Mouse (Mus musculus): ENCODE data around the gene Tirap.
"Not testable (repeated sequence)": the region's sequence is repeated elsewhere in the genome, so short reads cannot be mapped to it uniquely, and the experiment has no call there.

Gene Tirap

DNA sequence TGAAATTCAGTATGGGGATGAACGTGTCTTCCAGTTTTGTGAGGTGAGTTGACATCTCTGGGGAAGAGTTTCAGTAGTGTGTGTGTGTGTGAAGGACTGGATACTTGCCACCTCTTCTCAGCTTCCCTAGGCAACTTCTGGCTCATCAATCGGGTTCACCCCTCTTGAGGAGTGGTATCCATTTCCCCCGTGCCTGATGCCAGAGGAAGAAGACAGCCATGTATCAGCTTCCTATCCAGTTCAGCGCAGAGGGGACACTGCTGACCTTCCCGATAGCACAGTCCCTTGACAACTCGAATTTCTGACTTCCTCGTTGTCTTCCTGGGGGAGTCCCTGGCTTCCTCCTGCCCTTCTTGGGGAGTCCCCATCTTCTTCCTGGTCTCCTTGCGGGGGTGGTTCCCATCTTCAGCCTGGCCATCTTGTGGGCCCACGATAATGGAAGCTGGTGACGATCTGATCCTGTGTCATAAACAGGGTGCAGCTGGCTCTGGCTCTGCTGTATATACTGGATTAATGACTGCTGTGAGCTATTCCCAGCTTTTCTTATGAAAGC is 12.7 kb downstream of the Tirap start:
- DNase-seq, result no peak

DNA sequence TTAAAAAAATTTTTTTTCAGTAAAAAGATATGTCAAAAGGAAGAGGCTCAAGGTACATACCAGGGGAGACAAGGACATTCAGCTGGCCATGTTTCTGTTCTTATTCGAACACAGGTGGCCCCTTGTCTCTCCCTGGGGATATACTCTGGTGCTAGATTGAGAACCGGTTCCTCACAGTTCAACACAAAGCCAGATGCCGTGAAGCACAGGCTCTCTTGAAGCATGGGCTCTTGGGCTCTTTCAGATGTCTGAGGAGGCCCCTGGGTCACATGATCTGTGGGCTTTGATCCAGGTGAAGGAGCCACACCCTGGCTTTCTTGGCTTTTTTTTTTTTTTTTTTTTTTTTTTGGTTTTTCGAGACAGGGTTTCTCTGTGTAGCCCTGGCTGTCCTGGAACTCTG is 13.7 kb downstream of the Tirap start:
- DNase-seq, result no peak

DNA sequence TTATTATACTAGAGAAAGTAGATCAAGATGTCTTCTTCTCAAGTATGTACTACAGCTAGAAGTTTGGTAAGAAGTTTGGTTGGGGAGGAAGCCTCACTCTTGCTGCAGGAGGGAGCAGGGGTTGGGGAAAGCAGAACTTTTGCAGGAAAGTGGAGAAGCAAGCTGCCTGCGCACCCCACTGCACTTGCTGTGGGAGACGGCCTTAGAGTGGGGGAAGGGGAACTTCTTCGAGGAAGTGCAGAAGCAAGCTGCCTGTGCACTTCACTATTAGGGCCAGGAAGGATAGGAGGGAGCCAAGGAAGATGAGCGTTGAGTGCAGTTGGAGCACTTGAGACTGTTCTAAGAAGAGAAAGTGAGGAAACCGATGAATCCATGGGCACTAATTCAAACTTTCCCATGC is 16.7 kb downstream of the Tirap start:
- no peak for DNase-seq

DNA sequence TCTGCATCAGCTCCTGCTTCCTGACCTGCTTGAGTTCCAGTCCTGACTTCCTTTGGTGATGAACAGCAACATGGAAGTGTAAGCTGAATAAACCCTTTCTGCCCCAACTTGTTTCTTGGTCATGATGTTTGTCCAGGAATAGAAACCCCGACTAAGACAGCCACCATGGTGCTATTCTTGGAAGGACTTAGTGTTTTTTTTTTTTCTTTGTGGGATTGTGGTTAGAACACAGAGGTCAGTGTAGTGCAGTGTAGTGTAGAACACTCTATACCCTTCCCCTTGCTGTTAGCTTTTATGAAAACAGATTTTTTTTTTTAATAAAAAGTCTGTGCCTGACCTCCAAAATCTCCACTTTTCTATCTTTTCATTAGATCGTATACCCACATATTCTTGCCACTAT is 17.3 kb downstream of the Tirap start:
- DNase-seq, result no peak

DNA sequence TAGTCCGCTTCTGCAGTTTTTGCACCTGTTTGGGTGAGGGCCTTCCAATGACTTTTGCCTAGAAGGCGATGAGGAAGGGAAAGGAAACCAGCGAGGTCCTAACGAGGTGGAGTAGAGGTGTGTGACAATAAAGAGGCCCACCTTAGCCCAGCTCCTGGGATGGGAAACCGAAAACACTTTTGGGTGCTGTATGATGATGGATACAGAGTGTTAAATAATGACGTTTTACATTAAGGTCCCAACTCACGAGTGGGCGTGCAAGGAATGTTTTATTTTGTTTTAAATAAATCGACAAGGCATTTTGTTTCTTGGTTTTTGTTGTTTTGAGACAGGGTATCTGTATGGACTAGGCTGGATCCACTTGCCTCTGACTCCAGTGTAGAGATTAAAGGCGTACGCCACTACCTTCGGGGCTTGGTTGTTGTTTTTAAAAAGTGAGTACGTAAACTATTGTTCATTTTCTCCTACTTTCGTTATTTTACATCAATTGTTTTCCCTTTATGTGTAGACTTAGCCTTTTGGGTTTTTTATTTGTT is 23.9 kb downstream of the Tirap start:
- no peak for DNase-seq

DNA sequence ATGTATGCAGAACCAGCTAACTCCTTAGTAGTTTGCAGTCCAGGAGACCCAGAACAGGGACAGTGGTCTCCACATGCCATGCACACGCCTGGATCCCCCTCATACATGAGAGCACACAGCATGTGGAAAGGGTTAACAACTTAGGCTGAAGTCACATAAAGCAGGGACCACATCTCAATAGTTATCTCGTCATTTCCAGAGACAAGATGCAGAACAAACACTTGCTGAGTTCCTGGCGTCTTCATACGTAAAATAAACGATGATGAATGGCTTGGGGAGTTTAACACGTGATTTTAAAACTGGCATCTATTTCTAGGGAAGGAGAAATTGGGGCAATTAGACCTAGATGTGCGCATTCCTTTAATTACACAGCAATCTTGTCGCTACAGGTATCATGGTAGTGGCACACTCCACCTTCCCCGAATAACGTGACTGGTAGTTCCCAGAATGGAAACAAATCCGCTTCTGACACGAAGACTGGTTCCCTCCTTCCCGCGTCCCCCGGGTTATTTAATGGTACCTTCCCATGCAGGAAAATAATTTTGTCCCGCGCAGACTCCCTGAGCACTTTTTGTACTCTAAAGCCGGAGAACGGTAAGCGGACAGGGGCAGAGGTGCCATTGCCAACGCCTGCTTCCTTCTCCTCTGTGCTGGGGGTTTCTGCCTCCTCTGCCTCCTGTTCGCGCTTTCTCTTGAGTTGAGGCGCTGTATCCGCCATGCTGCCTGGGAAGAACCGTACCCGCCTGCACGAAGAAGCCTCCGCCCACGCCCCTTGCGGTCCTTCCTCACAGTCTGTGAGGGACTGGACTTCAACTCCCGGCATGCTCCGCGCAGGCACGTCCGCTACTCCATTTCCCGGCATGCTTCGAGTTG is 24.6 kb downstream of the Tirap start, which contains the start of gene Dcps:
Gene Dcps, minus strand, starts transcription at position 811 of the 873 bp plus-strand sequence.
- DNase-seq, result peak; percentile 95 to 97

DNA sequence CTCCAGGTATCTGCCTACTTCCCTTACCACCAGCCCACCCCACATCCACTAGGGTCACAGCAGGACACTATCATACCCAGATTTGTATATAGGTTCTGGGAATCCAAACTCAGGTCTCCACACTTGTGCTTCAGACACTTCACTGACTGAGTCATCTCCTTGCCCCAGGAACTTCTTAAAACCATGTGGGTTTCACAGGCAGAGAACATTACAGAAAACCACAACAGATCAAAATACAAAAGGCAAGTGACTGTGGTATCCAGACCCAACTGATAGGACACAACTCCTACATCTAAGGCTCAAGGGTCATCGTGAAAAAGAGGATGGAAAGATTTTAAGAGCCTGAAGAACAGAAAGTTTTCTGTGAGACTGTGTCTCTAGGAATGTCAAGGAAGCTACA is 26.8 kb downstream of the Tirap start:
- no peak for DNase-seq

DNA sequence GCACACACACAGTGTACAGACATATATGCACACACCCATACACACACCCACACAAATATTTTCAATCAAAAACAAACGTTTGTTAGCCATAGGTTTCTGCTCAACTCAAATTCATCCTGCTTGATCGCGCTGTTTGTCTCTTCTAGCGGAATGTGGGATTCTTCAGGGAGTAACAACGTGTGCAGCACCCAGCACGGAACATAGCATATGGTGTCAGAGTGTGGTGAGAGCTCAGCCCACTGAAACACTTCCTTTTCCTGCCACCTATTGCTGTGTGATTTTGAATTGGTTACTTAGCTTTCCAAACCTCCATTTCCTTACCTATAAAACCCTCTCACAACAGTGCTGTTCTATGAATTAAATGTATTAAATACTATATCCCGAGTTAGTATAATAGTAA is 30.0 kb downstream of the Tirap start:
- DNase-seq, result no peak

DNA sequence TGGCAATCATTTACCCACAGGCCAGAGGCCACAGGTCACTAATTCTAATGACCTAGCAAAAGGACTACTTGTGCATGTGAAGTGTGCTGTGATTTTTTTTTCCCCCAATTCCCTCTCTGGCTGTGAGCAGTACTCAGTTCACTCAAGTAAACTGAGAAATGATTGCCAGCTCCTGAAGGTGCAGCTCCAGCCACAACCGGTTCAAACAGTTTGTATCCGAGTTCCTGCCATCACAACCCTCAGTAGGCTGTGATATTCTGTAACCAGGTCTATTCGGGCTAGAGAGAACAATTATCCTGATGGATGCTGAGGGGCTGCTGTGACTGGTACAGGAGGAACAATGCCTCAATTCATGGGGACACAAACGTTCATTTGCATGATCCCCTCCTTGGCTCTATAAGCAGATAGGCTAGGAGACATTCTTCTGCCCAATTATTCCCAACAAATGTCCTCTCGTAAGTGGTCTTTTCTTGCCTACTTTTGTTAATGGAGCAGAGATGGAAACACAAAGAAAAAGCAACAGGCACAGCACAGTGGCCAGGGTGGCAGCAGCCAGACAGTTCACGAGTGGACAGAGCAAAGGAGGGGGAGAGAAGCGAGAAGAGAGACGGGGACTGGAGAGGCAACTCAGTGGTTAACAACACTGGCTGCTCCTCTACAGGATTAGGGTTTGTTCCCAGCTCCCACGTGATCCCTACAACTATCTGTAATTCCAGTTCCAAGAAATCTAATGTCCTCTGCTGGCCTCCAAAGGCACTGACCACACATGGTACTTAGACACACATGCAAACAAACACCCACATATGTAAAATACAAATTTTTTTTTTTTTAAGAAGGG is 33.1 kb downstream of the Tirap start:
- DNase-seq, result no peak

DNA sequence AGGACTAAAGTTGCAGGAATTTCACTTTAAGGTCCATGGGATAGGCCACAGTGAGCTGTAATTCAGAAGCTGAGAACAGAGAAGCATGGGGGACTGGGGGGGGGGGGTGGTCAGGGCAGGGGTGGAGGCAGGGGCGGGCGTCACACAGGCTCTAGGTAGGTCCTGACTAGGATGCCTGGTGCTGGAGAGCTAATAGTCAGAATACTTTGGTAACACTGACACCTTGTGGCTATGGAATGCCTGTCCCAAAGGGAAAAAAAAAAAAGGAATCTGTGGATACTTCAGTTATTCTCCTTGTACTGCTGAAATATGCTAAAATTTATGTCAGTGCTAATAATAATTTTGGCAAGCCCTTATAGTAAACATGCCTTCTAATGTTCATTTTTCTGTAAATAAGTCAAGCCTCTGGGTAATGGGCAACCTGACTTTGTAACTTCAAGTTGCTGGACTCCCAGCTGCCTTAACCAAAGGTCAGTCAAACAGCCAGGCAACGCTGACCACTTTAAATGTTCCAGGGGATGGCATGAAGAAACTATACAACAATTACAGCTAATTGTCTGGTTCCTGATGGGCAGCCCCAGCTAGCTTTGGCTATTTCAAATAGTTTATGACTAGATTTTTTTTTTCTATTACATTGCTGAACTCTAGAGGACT is 33.8 kb downstream of the Tirap start:
- DNase-seq, result peak in 1 of 2 experiments; percentile 51

DNA sequence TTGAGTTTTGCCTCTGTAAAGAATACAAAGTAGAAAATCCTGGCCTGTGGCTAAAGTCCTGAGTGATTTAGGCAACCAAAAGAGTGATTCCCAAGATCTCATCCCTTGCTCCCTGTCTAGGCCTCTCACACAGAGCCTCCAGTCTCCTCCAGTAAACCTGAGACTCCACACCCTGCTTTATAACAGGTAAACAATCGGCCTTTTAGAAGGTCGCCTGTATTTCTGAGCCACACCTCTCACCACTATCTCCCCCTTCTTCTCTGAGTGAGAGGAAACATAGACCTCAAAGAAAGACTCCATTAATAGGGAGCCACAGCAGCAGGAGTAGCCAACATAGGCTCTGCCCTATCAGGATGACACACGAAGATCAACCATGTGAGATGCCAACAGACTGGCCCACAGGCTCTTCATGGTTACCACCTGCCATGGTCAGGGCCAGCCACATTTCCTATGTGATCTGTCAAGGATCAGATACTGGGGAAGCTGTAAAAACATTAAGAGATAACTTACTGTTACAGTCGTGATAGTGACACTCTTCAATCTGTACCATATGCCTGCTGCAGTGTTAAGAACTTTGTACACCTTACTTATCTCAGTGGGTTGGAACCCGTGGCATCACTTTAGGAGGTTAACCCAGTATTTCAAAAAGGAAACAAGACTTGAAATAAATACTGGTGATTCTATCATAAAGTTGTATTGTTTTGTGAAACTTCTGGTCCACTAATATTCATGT is 35.8 kb downstream of the Tirap start:
- DNase-seq, result no peak

DNA sequence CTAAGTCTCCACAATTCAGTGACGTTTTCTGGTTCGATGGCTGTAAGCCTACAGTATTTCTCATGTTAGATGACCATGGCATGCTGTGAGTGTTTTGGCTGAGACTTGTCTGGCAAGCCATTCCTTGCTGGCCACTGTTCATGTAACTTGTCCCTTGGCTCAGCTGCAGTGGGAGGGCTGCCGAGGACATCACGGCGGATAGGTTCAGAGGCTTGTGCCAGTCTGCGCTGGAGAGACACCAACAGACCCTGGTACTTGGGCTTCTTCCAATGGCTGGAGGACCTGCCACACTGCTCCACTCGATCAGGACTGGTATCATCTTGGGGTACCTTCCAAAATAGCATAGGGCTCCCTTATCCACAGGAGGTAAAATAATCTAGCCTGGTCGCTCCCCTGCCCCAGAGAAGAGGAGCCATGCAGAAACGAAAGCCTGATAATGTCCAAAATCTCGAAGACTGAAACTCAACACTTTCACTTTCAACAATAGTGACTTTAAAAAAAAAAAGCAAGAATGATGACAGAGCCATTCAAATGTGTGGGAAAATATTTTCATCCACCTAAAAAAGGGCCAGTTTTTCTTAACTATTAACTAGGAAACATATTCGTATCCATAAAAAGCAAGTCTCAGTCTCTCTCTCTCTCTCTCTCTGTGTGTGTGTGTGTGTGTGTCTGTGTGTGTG is 36.9 kb downstream of the Tirap start:
- DNase-seq, result peak; percentile 87 to 89

DNA sequence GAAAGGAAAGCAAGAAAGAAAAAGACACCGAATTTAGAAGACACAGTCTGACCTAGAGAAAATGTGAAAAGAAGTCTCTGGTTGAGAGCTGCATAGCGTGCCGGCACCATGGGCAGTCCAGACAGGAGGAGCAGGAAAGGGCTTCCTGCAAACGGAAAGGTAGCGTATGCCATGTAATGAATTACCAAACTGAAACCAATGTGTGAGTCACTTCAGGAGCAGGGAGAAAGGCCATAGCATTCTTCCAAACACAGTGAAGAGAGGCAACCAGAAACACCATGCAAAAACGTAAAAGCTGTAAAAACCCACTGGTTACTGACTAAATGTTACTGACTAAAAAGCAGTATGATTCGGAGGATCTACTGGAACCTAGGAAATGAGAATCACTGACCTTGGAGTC is 38.4 kb downstream of the Tirap start:
- DNase-seq, result no peak

DNA sequence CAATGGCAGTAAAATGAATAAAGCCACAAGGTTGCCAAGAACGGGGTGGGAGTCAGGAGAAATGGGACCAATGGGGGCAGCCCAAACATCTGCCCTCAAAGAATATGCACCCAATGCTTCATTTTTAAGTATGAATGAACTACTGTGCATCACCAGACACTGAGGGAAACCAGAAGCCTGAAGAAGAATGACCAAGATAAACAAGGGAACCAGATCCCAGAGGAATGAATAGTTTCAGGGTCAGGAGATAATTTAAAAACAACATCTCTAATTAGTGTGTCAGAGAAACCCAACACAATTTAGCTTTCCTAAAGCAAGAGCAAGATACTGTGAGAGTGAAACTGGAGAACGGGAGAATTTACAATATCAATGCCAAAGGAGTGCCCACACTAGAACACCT is 39.4 kb downstream of the Tirap start:
- no peak for DNase-seq

DNA sequence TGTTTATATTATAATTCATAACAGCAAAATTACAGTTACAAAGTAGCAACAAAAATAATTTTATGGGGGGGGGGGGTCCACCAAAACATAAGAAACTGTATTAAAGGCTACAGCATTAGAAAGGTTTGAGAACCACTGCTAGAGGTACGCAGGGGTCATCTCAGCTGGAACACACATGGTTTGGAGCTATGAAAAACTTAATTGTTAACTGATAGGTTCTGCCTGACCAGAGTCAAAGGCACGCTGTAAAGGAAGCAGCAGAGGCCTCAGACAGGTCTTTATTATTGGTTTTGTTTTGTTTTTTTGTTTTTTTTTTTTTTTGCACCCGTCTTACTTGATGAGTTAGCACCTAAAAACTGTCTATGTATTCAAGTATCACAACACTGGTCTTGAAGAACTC is 41.6 kb downstream of the Tirap start:
- DNase-seq, result no peak

DNA sequence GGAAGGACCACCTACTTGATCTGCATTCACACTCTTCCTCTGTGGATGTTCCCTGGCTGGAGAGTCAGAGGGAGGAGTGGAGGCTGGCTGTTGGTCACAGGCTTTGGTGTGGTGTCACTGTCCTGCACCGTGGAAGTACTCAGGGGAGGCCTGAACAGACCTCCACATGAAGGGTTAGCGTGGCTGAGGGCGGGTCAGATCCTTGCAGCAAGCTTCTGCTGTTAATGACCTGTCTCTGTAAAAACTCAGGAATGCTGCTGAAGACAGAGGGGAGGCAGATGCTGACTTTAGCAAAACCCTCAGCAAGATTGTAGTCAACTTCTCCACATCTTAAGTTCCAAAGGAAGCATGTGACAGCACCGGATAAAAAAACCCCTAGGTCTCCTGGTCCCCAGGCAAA is 43.2 kb downstream of the Tirap start:
- no peak for DNase-seq

DNA sequence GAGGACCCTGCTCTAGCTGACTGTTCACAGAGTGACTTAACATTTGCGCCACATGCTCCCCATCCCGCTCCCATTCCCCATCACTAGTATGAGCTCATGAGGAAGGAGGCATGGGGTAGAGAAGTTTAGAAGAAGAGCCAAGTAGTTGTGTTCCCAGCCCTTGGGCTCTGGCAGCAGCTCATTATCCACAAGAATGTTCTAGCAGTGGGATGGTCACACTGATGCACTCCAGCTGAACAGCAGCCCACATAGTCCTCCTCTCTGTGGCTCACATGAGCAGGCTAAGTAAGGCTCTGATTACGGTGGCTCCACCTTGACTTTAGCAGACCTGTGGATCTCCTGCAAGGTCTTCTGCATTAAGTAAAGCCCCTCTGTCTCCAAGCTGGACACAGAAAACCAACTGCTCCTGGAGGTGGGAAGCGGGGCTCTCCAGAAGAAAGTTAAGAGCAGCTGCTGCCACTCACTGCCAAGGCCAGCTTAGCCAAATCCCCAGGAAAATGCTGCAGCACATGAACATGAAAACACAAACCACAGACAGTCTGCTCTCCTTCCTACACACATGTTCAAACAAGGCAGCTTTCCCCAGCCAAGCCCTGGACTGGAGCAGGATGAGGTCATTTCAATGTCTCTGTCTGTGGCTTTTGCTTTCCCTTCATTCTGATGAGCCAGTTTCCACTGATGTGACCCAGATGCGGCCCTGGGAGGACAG is 43.9 kb downstream of the Tirap start:
- DNase-seq, result no peak

DNA sequence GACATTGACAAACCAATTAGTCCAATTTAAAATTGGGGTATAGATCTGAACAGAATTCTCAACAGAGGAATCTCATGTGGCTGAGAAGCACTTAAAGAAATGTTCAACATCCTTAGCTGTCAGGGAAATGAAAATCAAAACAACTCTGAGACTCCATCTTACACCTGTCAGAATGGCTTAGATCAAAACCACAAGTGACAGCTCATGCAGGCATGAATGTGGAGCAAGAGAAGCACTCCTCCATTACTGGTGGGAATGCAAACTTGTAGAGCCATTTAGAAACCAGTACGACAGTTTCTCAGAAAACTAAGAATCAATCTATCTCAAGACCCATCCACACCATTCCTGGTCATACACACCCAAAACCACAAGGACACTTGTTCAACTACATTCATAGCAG is 47.2 kb downstream of the Tirap start:
- DNase-seq, result no peak

DNA sequence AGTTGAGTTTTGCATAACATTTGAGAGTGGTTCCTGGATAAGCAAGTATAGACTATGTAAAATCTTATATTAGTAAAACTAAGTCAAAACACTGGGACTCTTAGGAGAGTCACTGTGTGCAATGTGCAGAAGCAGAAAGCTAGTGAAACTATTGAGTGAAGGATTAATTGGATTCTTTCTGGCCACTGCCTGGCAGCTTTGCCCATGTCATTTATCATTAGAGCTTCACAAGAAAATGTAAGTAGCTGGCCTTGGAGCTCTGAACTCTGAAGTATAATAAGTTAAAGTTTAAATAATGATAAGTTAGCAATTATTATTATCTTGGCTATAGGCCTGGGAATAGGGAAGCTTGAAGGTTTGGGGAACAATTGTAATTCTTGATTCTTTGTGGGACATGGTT is 51.3 kb downstream of the Tirap start:
- not testable (repeated sequence) for DNase-seq

DNA sequence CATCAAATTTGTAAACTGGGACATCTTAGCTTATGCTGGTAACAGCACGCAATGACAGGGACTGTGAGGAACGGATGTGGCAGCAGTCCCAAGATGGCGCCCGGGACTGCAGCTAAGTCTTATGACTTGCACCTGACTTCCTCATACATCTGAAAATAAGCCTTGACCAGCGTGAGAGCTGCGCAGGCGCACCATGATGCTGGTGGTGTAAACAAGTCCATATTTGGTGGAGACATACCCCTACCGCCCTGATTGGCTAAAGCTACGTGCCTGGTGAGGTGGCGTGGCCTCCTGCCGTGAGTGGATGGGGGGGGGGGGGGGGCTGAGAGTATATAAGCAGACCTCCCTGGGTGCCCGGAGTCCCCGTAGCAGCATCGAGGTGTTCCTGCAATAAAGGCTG is 52.8 kb downstream of the Tirap start:
- not testable (repeated sequence) for DNase-seq

DNA sequence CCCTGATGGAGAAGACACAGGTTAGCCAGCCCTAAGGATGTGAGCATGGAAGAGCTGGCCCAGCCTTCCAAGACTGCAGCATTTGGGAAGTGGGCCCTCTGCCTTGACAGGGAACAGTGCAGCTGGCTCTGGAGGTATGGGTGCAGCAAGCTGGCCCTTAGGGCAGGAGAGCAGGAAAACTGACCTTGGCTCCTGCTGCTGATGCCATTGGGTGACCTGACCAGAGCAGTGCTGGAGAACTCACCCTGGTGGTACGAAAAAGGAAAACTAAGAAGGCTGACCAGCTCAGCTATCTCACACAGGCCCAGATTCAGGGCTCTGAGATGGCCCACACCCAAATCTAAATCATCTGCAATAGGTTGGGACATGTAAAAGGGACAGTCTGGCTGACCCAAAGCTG is 54.3 kb downstream of the Tirap start:
- DNase-seq, result no peak

Measured in cerebellum, postnatal 25 days (tissue).